Mouse (Mus musculus): ENCODE results near the gene Irak1.

Irak1 gene

DNA sequence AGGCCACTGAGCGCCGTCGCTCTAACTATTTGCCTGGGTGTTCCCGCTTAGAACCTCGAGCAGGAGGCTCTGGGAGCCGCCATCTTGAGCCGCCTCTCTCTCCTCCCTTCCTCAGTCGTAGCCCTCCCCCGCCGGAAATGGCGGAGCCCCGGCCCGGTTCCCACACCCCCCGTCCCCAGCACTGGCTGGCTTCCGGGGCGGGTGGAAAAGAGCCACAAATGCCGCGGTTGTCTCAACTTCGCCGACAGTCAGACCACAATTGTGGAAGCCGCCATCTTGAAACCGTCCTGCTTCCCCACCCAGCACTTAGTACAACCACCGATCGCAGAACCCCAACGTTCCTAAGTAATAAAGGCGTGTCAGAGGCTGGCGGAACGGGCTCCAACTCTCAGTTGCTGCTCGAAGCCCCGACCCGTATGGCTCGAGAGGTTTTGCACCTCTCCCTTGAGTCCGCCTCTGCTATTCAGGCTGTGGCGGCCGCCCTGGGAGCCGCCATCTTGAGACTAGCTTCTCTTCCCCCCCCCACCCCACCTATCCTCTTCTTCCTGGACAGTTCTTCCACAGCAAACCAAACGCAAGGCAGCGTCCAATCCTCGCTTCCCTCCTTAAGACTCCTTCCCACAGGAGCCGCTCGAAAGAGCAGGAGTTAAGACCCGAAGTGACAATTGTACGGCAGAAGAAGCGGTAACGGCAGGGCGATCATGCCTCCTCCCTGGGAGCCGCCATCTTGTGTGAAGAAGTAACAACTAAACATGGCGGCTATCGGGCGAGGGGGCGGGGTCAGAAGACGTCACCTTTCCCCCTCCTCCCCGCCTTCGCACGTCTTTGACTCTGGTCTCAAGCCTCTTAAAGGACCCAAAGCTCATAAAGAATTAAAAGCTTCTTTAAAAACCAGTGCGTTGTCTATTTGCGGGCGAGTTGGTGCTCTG lies 57.2 kb downstream of the Irak1 start, which contains the start of gene Hcfc1:
Gene Hcfc1, minus strand, starts transcription at position 110 of the 929 bp plus-strand sequence.
- peak; percentile 86 to 90 for DNase-seq (ENCODE audit: low spot score in 2 of 2)

DNA sequence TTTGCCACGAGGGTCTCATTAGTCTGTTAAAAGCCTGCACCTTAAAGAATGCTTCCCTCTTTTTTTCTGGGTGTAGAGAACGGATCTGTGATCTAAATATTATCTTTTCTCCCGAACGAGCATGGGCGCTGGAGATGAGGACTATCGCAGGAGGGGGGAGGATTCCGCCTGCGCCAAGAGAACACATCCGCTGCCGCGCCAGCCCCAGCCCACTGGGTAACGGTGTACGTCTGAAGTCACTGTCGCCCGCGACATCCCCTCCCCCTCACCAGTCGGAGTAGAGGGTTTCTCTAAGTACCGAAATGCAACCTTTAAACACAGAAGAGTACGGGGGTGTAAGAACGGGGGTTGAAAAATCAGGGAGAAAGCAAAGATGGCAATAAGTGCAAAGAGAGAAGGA lies 58.4 kb downstream of the Irak1 start:
- peak; percentile 65 to 67 for DNase-seq (ENCODE audit: low spot score in 2 of 2)

DNA sequence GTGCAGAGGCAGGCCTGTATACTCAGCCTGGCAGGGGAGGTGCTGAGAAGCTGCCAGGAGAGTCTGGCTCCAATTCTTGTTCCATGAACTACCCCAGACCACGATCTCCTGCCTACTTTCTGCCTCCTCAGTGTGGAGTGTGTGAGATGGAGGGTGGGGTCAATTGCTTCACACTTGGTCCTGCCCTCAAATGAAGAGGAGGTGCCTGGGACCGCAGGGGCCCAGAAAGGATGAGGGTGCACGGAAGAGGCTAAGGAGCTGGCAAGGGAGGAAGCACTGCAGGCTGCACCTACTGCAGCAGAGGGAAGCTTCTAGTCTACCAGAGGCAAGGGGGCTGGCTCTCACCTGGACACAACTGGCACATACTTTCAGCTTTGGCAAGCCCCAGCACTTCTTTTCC lies 59.4 kb downstream of the Irak1 start:
- no peak for DNase-seq (ENCODE audit: low spot score in 2 of 2)

Data from frontal cortex, postnatal 36 days (tissue).